Mouse (Mus musculus) gastrocnemius, adult 8-10 months (tissue): ENCODE results near the gene Rbmxl1. TPM values are rescaled to one million over a fixed set of nuclear protein-coding genes. Genes with fewer than 3 reads are reported as not detected.
"Not testable (repeated sequence)": the region's sequence is repeated elsewhere in the genome, so short reads cannot be mapped to it uniquely, and the experiment has no call there.

ENCODE experiments used
- DNase-seq, 2 experiments: peaks; one replicate each; pipeline ENCODE4 v3.0.0; 2022; ENCODE audit warnings: low spot score in 2 of 2
- total RNA-seq, 4 experiments: library from RNA; stranded (reverse); gene quantifications; 2 replicates each; pipeline ENCODE4 v1.2.4; 2022

Rbmxl1 gene
- total RNA-seq: 10 to 100 TPM in 3 of 4 experiments, 1 to 10 TPM in 1; 8.7 to 12.7 (median 10.7) TPM

- peak; percentile 70 to 76 for DNase-seq
These were observed at the start of gene Rbmxl1 for GRCm38 (mm10) chr8:78508719-78509272. Gene Rbmxl1, minus strand, starts transcription at chr8:78508898.

GRCm38 (mm10) chr8:78556773-78557434 lies 48.2 kb upstream of the Rbmxl1 start:
- no peak for DNase-seq

- no peak for DNase-seq
These were observed 47.1 kb upstream of the Rbmxl1 start for GRCm38 (mm10) chr8:78555817-78556216.

- no peak for DNase-seq
These were observed 42.0 kb upstream of the Rbmxl1 start for GRCm38 (mm10) chr8:78550752-78551134.

GRCm38 (mm10) chr8:78549971-78550751 lies 41.5 kb upstream of the Rbmxl1 start:
- no peak for DNase-seq

GRCm38 (mm10) chr8:78545153-78545817 lies 36.6 kb upstream of the Rbmxl1 start:
- not testable (repeated sequence) for DNase-seq

- no peak for DNase-seq
These were observed 35.8 kb upstream of the Rbmxl1 start for GRCm38 (mm10) chr8:78544545-78544944.

GRCm38 (mm10) chr8:78543621-78544020 lies 34.9 kb upstream of the Rbmxl1 start:
- DNase-seq: no peak

GRCm38 (mm10) chr8:78542670-78543069 lies 34.0 kb upstream of the Rbmxl1 start:
- DNase-seq: not testable (repeated sequence)

- no peak for DNase-seq
These were observed 29.1 kb upstream of the Rbmxl1 start for GRCm38 (mm10) chr8:78537795-78538194.

- DNase-seq: no peak
These were observed 28.0 kb upstream of the Rbmxl1 start for GRCm38 (mm10) chr8:78536716-78537115.

GRCm38 (mm10) chr8:78533981-78534380 lies 25.3 kb upstream of the Rbmxl1 start:
- DNase-seq: no peak

GRCm38 (mm10) chr8:78515132-78515531 lies 6.4 kb upstream of the Rbmxl1 start:
- DNase-seq: no peak

GRCm38 (mm10) chr8:78514706-78515105 lies 6.0 kb upstream of the Rbmxl1 start:
- DNase-seq: no peak

GRCm38 (mm10) chr8:78513106-78513505 lies 4.4 kb upstream of the Rbmxl1 start:
- no peak for DNase-seq

GRCm38 (mm10) chr8:78510926-78511325 lies 2.2 kb upstream of the Rbmxl1 start:
- DNase-seq: no peak

- DNase-seq: no peak
These were observed 1.4 kb upstream of the Rbmxl1 start for GRCm38 (mm10) chr8:78510094-78510493.

- peak; percentile 59 to 70 for DNase-seq
These were observed 754 bp upstream of the Rbmxl1 start, which contains the start of gene Slc10a7 for GRCm38 (mm10) chr8:78509273-78510031. Gene Slc10a7, plus strand, starts transcription at chr8:78509346.

GRCm38 (mm10) chr8:78507979-78508718 lies 549 bp downstream of the Rbmxl1 start:
- DNase-seq: peak in 1 of 2 experiments; percentile 14

- no peak for DNase-seq
These were observed 6.0 kb downstream of the Rbmxl1 start for GRCm38 (mm10) chr8:78502706-78503105.
